Mouse (Mus musculus) thymus, postnatal 10 days (tissue): ENCODE measurements at regions not wholly inside any gene's neighbourhood (a gene's known extent, or its start where the extent isn't known, plus 50 kb on each side); places are given as distances from the start of the nearest gene placed in this dataset.

ENCODE experiments used
- DNase-seq, 2 experiments: peaks; one replicate each; pipeline ENCODE4 v3.0.0; 2021; ENCODE audit warnings: low spot score in 2 of 2

DNA sequence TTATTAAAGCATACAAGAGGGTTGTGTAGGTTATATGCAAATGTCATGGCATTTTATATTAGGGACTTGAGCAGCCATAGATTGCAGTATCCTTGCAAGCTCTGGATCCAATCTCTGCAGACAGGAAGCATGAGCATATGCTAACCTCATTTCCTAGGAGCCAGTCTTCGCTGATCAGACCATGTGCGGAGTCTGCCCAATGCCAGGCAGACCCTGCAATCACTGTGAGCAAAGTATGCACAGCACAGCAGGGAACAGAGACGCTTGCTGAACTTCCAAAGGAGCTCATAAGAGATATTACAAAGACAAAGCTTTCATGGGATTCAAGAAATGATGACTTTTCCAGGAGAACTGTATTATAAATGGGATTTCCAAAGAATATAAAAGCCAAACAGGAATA, 65.2 kb upstream of the Fbxl4 start:
- DNase-seq: no peak

DNA sequence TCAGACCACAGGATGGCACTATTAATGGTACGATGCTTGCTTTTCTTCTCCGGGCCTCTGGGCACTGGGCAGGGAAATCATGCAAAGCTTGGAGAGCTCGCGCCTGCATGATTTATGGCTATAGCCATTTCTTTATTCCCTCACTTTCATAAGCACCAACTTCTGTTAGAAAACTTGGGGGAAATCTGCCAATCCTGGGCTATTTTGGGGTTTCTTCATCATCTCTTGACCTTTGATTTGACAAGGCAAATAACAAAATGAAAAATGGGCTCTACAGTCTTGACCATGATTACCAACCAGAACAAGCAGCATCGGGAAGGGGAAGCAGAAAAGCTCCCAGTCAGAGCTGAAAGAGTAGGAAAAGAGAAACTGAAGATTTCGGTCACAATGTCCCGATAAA, 57.1 kb upstream of the Fbxl4 start:
- DNase-seq: no peak

DNA sequence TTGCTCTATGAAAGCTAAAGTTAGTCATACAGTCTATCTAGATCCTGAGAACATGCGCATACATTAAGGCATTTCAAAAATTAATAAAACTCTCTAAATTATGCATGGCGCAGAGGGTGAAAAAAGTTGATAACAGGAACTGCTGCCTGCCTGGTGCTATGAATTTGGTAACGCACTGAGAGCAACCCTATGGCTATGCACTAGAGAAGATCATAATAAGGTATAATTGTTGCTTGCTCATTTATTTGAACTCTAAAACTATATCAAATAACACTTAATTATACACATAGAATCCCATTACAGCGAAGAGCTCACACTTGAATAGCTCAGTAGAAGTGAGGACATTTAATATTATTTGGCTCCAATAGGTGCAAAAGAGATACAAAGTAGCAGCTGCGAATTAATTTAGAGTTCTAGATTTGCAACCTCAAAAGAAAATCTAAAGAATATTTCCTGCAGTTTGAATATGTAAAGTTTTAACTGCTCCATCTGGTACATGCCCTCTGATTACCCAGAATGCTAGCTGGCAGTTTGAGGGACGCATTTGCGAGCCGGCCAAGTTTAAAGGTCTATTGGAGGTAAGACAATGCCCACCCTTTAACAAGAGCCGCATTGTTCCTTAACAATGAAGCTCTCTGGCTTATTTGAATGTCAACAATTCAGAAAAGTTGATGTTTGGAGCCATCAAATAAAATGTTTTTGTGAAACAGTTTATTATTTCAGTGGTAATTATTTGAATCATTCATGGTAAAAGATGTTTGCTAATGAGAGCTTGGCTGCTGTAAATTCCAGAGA, 56.0 kb upstream of the Fbxl4 start:
- DNase-seq: no peak

DNA sequence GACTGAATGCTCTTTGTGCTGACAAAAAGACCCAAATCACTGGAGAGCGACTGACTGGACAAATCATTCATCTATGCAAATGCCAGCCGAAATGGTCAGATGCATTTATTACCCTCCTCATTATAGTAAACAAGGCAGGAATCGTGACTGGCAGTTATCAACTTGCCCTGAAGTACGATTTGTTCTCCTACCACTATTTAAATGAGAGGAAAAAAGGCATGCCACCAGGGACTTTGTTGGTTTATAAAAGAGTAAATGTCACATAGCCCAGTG, 55.5 kb upstream of the Fbxl4 start:
- DNase-seq: no peak

DNA sequence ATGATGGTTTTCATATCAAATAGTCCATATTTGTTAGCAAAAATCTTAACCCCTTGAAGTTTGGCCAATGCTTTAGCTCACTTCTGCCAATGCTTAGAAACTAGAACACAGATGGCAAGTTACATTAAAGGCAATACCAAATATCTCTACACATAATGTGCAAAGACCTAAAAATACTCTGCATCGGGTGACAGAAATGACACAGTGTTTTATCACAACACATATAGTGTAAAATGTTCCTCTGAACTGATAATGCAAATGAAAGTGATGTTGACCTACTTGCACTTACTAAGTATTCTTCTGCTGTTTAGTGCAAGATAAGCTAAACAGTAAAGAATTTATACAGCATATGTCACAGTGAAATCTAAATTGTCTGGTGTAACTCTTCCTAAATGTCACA, 55.1 kb upstream of the Fbxl4 start:
- no peak for DNase-seq
